Mouse (Mus musculus): ENCODE data around the gene Hes7. TPM values are rescaled to one million over a fixed set of nuclear protein-coding genes. Genes with fewer than 3 reads are reported as not detected.

Gene Hes7
- not detected for polyA plus RNA-seq (2017; shearing (Covaris generic))

GRCm38 (mm10) chr11:69120221-69121000 lies at the start of gene Hes7:
TSS of gene Hes7 (plus strand) at chr11:69120404.

GRCm38 (mm10) chr11:69070590-69071222 lies 49.5 kb upstream of the Hes7 start, which contains the start of gene Tmem107:
TSS of gene Tmem107 (plus strand) at chr11:69070806.

GRCm38 (mm10) chr11:69088103-69088855 lies 31.9 kb upstream of the Hes7 start, which contains the start of gene Vamp2:
TSS of gene Vamp2 (plus strand) at chr11:69088490.

GRCm38 (mm10) chr11:69094697-69095429 lies 25.3 kb upstream of the Hes7 start, which contains the start of gene Per1:
TSS of gene Per1 (plus strand) at chr11:69095217.

GRCm38 (mm10) chr11:69122336-69122951 lies 2.2 kb downstream of the Hes7 start, which contains the start of gene 9130213A22Rik:
TSS of gene 9130213A22Rik (minus strand) at chr11:69122589.

GRCm38 (mm10) chr11:69125852-69125918 lies 5.5 kb downstream of the Hes7 start, which contains the start of gene Aloxe3:
TSS of gene Aloxe3 (plus strand) at chr11:69125896.

GRCm38 (mm10) chr11:69156800-69157199 lies 36.6 kb downstream of the Hes7 start, which contains the start of gene Alox12b:
TSS of gene Alox12b (plus strand) at chr11:69156989.

Other genes with a start within 250 kb of the Hes7 start
- 69.0 TPM for gene Ndel1, start 248.5 kb upstream of the Hes7 start, polyA plus RNA-seq (2017; shearing (Covaris generic))
- not detected for gene Rnf222, start 231.9 kb upstream of the Hes7 start, polyA plus RNA-seq (2017; shearing (Covaris generic))
- gene Rpl26, start 218.8 kb upstream of the Hes7 start, polyA plus RNA-seq (2017; shearing (Covaris generic)) = 1,048 TPM
- not detected for gene Odf4, start 193.3 kb upstream of the Hes7 start, polyA plus RNA-seq (2017; shearing (Covaris generic))
- 0.24 TPM for gene Arhgef15, start 162.9 kb upstream of the Hes7 start, polyA plus RNA-seq (2017; shearing (Covaris generic))
- 10.6 TPM for gene Slc25a35, start 152.3 kb upstream of the Hes7 start, polyA plus RNA-seq (2017; shearing (Covaris generic))
- gene Rangrf, start 145.2 kb upstream of the Hes7 start, polyA plus RNA-seq (2017; shearing (Covaris generic)) = 40.7 TPM
- gene Pfas, start 111.9 kb upstream of the Hes7 start, polyA plus RNA-seq (2017; shearing (Covaris generic)) = 5.7 TPM
- 26.9 TPM for gene Ctc1, start 104.5 kb upstream of the Hes7 start, polyA plus RNA-seq (2017; shearing (Covaris generic))
- 14.1 TPM for gene Aurkb, start 74.8 kb upstream of the Hes7 start, polyA plus RNA-seq (2017; shearing (Covaris generic))
- 7.1 TPM for gene Borcs6, start 60.7 kb upstream of the Hes7 start, polyA plus RNA-seq (2017; shearing (Covaris generic))
- 4.0 TPM for gene Tmem107, start 49.6 kb upstream of the Hes7 start, polyA plus RNA-seq (2017; shearing (Covaris generic))
- gene Vamp2, start 31.9 kb upstream of the Hes7 start, polyA plus RNA-seq (2017; shearing (Covaris generic)) = 53.5 TPM
- gene Per1, start 25.2 kb upstream of the Hes7 start, polyA plus RNA-seq (2017; shearing (Covaris generic)) = 10.8 TPM
- gene 9130213A22Rik, start 2.2 kb downstream of the Hes7 start, polyA plus RNA-seq (2017; shearing (Covaris generic)) = not detected
- gene Aloxe3, start 5.5 kb downstream of the Hes7 start, polyA plus RNA-seq (2017; shearing (Covaris generic)) = 0.09 TPM
- gene Alox12b, start 36.6 kb downstream of the Hes7 start, polyA plus RNA-seq (2017; shearing (Covaris generic)) = not detected
- 8.6 TPM for gene Alox8, start 77.4 kb downstream of the Hes7 start, polyA plus RNA-seq (2017; shearing (Covaris generic))
- 0.32 TPM for gene Gucy2e, start 116.6 kb downstream of the Hes7 start, polyA plus RNA-seq (2017; shearing (Covaris generic))
- gene Cntrob, start 203.4 kb downstream of the Hes7 start, polyA plus RNA-seq (2017; shearing (Covaris generic)) = 14.7 TPM
- 100 TPM for gene Trappc1, start 203.6 kb downstream of the Hes7 start, polyA plus RNA-seq (2017; shearing (Covaris generic))
- gene Kcnab3, start 205.9 kb downstream of the Hes7 start, polyA plus RNA-seq (2017; shearing (Covaris generic)) = 1.7 TPM
- 3.5 TPM for gene Rnf227, start 220.1 kb downstream of the Hes7 start, polyA plus RNA-seq (2017; shearing (Covaris generic))
- gene Chd3, start 249.0 kb downstream of the Hes7 start, polyA plus RNA-seq (2017; shearing (Covaris generic)) = 100 TPM